Mouse (Mus musculus) layer of hippocampus, adult 2 months (tissue): ENCODE measurements around the gene Galnt10. TPM values are rescaled to one million over a fixed set of nuclear protein-coding genes. Genes with fewer than 3 reads are reported as not detected.

Experiments
- DNase-seq, 2 experiments: peaks; one replicate each; pipeline ENCODE4 v3.0.0; 2022; ENCODE audit warnings: low spot score in 2 of 2
- H3K27ac ChIP-seq: fragments of 200-600 bp; 2 replicates; pipeline ENCODE4 v1.8.1; 2022
- H3K4me3 ChIP-seq: fragments of 200-600 bp; 2 replicates; pipeline ENCODE4 v1.8.1; 2022; ENCODE audit warnings: mild to moderate bottlenecking
- CTCF ChIP-seq: fragments of 200-600 bp; conservative IDR thresholded peaks from 2 replicates; pipeline ENCODE4 v1.8.1; 2022; ENCODE audit warnings: antibody characterized with exemption, mild to moderate bottlenecking, moderate library complexity
- total RNA-seq, 2 experiments: library from RNA; stranded (reverse); gene quantifications; 2 replicates each; pipeline ENCODE4 v1.2.3; 2021

The Galnt10 gene
- total RNA-seq, 2 experiments from 2014 or later, result 6.3 TPM

GRCm38 (mm10) chr11:57716721-57717120 is 71.5 kb downstream of the Galnt10 start:
- Histone ChIP-seq H3K4me3 (no peak overlapping the region), H3K27ac (no peak overlapping the region)
- TF ChIP-seq CTCF, result no peak
- no peak for DNase-seq

DNA sequence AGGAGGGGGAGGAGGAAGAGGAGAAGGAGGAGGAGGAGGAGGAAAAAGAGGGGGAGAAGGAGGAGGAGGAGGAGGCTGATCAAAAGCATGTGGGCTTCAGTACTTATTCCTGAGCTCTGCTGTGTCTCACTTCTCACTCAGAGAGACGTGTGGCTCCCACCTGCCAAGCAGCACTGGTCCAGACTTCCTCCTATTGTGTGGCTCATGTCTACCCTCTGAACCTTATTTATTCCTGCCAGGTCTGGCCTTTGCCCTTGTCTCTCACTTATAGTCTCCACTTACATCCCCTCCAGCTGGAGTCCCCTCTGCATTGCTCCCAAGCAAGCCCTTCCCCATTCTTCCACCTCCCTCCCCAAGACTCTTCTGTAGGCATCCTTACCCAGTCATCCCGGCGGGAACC is 72.2 kb downstream of the Galnt10 start:
- Histone ChIP-seq H3K4me3 (no peak overlapping the region), H3K27ac (no peak overlapping the region)
- no peak for DNase-seq
- TF ChIP-seq CTCF, result no peak

GRCm38 (mm10) chr11:57718081-57718480 is 72.8 kb downstream of the Galnt10 start:
- H3K27ac ChIP-seq, result no peak overlapping the region
- DNase-seq, result no peak
- H3K4me3 ChIP-seq, result no peak overlapping the region
- no peak for TF ChIP-seq CTCF

DNA sequence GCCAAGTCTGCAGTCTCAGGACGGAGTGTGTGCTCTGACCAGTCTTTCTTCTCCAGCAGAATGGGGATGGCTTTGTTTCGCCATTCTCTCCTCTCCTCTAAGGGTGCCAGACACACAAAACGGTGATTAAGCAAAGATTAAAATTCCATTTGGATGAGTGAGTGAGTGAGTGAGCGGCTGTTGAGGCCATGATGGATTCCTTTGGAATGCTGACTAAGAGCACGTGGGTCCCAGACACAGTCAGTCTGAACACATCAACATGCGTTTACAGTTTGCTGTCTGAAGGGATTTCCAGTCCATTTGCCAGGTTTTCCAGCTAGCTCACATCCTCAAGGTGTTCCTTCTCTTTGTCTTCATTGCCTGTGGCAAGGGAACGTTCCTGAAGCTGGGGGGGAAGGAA is 74.4 kb downstream of the Galnt10 start:
- no peak for TF ChIP-seq CTCF
- H3K4me3 ChIP-seq, result no peak overlapping the region
- DNase-seq, result no peak
- H3K27ac ChIP-seq, result no peak overlapping the region

GRCm38 (mm10) chr11:57720076-57720475 is 74.8 kb downstream of the Galnt10 start:
- Histone ChIP-seq H3K27ac (no peak overlapping the region), H3K4me3 (no peak overlapping the region)
- no peak for TF ChIP-seq CTCF
- no peak for DNase-seq

- peak; percentile 57 for TF ChIP-seq CTCF
- H3K27ac ChIP-seq, result no peak overlapping the region
- no peak overlapping the region for H3K4me3 ChIP-seq
These were observed 79.7 kb downstream of the Galnt10 start for GRCm38 (mm10) chr11:57724791-57725463.

DNA sequence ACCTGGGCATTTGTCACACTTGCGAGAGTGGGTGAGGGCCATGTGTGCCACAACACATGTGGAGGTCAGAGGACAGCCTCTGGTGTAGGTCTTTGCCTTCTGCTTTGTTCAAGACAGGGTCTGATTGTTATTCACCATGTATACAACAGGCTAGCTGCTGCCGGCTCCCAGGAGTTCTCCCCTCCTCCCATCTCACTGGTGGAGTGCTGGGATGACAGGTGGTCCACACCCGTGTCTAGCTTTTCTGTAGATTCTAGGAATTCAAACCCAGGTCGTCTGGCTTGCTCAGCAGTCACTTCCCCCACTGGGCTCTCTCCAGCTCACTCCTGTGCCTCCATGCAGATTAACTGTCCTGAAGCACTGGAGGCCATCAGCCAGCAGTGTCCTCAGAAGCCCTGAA is 80.7 kb downstream of the Galnt10 start:
- no peak for DNase-seq
- TF ChIP-seq CTCF, result no peak
- no peak overlapping the region for H3K27ac ChIP-seq
- H3K4me3 ChIP-seq, result no peak overlapping the region

More at GRCm38 (mm10) chr11:57724791-57725463, 79.7 kb downstream of the Galnt10 start:
- DNase-seq, result no peak

- DNase-seq, result peak; percentile 61 to 70
- Histone ChIP-seq H3K27ac (no peak overlapping the region), H3K4me3 (no peak overlapping the region)
- no peak for TF ChIP-seq CTCF
These were observed 82.2 kb downstream of the Galnt10 start for GRCm38 (mm10) chr11:57727303-57727969.

DNA sequence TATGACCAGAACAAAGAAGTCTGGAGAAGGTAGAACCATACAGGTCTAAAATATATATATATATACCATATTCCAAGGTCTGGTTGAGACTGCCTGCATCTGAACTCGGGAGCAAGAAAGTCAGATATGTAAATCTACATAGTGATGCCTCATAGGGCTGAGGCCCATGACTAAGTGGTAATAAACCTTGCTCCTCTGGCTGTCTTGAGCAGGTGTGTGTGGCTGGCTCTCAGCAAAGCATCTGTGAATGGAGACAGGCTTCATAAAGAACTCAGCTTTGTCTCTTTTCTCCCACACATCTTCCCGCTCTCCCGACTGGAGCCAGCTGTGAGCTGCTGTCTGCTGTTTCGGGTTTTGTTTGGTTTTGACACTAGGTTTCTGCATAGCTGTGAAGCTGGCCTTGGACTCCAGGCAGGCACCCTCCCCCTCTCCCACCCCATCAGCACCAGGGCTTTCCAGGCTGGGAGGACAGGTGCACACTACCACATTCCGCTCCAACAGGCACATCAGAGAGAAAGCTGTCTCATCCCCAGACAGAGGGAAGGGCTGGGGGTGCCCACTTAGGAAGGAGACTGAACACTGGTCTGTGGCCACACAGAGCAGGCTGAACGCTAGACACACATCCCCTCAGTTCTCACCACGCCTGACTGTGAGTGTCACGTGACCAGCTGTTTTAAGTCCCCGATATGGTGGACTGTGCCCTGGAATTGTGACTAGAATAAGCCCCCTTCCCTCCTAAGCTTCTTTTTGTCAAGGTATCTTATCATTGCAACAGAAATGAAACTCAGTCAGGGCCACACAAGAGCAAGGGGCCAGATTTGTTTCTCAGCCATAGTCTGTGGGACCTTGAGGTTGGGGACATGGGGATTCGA is 87.4 kb downstream of the Galnt10 start:
- no peak overlapping the region for H3K4me3 ChIP-seq
- no peak overlapping the region for H3K27ac ChIP-seq
- no peak for DNase-seq
- TF ChIP-seq CTCF, result no peak

- H3K27ac ChIP-seq, result no peak overlapping the region
- peak; percentile 75 for TF ChIP-seq CTCF
- H3K4me3 ChIP-seq, result no peak overlapping the region
- DNase-seq, result peak in 1 of 2 experiments; percentile 23
These were observed 102.2 kb downstream of the Galnt10 start for GRCm38 (mm10) chr11:57747294-57748080.

DNA sequence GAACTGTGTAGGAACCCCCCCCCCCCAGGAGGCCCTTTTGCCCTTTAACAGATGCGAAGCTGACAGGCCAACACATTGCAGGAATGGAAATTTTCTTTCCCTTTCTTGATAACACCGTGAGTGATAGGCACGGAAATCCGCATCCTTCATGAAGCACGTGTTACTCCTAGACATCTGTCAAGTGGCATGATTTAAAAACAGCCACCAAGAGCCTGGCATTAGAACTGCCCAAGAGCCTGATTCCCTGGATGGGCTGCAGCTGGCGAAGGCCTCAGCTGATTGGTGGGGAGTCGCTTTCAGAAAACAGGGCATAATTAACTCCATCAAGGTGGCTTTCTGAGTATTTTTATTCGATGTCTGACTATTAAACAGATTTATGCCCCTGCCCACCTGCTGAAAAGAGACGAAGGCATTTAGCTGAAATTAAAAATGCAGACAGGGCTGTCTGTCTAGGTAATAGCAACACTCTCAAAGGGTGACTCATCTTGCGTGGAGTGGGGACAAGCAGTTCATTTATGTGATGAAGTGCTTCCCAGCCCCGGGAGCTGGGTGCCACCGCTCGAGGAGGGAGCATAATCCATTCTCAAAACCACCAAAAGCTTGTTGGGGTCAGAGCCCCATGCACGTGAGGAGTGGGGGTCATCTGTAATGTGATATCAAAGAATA is 108.4 kb downstream of the Galnt10 start:
- DNase-seq, result no peak
- TF ChIP-seq CTCF, result no peak
- H3K27ac ChIP-seq, result no peak overlapping the region
- no peak overlapping the region for H3K4me3 ChIP-seq

- H3K27ac ChIP-seq, result no peak overlapping the region
- H3K4me3 ChIP-seq, result no peak overlapping the region
- TF ChIP-seq CTCF, result no peak
- no peak for DNase-seq
These were observed 113.4 kb downstream of the Galnt10 start for GRCm38 (mm10) chr11:57758621-57759020.
